Mouse (Mus musculus): Measurements from ENCODE around the gene Tmem186. TPM values are rescaled to one million over a fixed set of nuclear protein-coding genes. Genes with fewer than 3 reads are reported as not detected.

Gene Tmem186
- polyA plus RNA-seq (2012; ENCODE audit: low replicate concordance) = 6.2 and 7.0 TPM in 2 replicates

GRCm38 (mm10) chr16:8637217-8638051, at the start of gene Tmem186, which contains the start of gene Pmm2:
TSS of gene Tmem186 (minus strand) at chr16:8637712.
TSS of gene Pmm2 (plus strand) at chr16:8637674.

GRCm38 (mm10) chr16:8680470-8680869, 43.0 kb upstream of the Tmem186 start, which contains the start of gene Gm5767:
TSS of gene Gm5767 (plus strand) at chr16:8680770.

GRCm38 (mm10) chr16:8671551-8672349, 34.2 kb upstream of the Tmem186 start, which contains the start of gene Carhsp1:
TSS of gene Carhsp1 (minus strand) at chr16:8672155.

Other genes with a start within 250 kb of the Tmem186 start
- not detected in 2 replicates for gene Tmem114, start 212.6 kb downstream of the Tmem186 start, polyA plus RNA-seq (2012; ENCODE audit: low replicate concordance)
- 19.4 and 22.9 TPM in 2 replicates for gene Mettl22, start 166.9 kb downstream of the Tmem186 start, polyA plus RNA-seq (2012; ENCODE audit: low replicate concordance)
- 0.39 and 1.3 TPM in 2 replicates for gene Abat, start 124.3 kb downstream of the Tmem186 start, polyA plus RNA-seq (2012; ENCODE audit: low replicate concordance)
- 10.5 and 24.8 TPM in 2 replicates for gene Pmm2, start within 50 bp of the Tmem186 start, polyA plus RNA-seq (2012; ENCODE audit: low replicate concordance)
- 42.4 and 46.3 TPM in 2 replicates for gene Carhsp1, start 34.4 kb upstream of the Tmem186 start, polyA plus RNA-seq (2012; ENCODE audit: low replicate concordance)
- gene Gm5767, start 43.1 kb upstream of the Tmem186 start, polyA plus RNA-seq (2012; ENCODE audit: low replicate concordance) = not detected in 2 replicates
- 28.0 and 31.3 TPM in 2 replicates for gene Usp7, start 154.6 kb upstream of the Tmem186 start, polyA plus RNA-seq (2012; ENCODE audit: low replicate concordance)
- gene 1810013L24Rik, start 192.4 kb upstream of the Tmem186 start, polyA plus RNA-seq (2012; ENCODE audit: low replicate concordance) = 16.0 and 32.9 TPM in 2 replicates

Data from hematopoietic multipotent progenitor cell, adult 10-12 weeks (in vitro differentiated cells).